Mouse (Mus musculus) E14TG2a.4 (cell line): ENCODE measurements around the gene Galns.
"Not testable (repeated sequence)": the region's sequence is repeated elsewhere in the genome, so short reads cannot be mapped to it uniquely, and the experiment has no call there.

Experiments
- CTCF ChIP-seq: conservative IDR thresholded peaks from 2 replicates; pipeline ENCODE4 v1.5.1; 2014; ENCODE audit warnings: low read length
- NANOG ChIP-seq: IDR thresholded peaks from 2 replicates; pipeline ENCODE4 v1.6.1; 2014; ENCODE audit warnings: borderline replicate concordance, low read length, mixed read lengths
- POU5F1 ChIP-seq: IDR thresholded peaks from 2 replicates; pipeline ENCODE4 v1.6.1; 2014; ENCODE audit warnings: low read length, borderline replicate concordance

GRCm38 (mm10) chr8:122573176-122573575 is 38.1 kb downstream of the Galns start:
- TF ChIP-seq CTCF, NANOG, POU5F1: not testable (repeated sequence)
